Mouse (Mus musculus): ENCODE data around the gene Tm9sf4. TPM values are rescaled to one million over a fixed set of nuclear protein-coding genes. Genes with fewer than 3 reads are reported as not detected.

The Tm9sf4 gene
- polyA plus RNA-seq, 1 experiment: 42.5 TPM

DNA sequence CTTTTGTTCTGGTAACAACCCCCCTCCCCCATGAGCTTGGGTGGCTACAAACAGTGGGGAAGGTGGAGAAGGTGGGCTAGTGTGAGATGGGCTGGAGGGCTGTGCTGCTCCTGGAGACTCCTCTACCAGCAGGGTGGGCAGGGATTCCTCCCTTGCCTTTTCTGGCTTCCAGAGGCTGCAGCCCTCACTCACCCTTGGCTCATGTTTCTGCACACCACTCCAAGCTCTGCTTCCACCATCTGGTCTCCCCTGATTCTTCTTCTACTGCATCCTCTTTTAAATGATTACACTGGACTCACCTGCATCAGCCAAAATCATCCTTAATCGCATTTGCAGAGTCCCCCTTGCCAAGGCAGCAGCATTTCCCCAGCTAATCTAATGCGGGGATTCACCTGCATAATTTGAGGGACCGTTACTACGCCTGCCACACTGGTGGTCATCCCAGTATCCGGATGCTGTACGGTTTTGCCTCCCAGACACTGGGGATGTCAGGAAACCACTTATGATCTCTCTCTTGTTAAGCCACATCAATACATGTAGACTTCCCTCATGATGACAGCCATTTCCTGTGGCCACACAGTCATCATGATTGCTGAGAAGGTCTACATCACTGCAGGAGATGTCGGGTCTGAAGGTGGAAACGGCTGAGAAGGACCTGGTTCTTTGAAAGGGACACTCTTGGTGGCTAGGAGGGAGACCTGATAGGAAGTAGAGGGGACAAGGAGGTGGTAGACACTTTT is 9.0 kb upstream of the Tm9sf4 start:
- H3K27ac ChIP-seq (ENCODE audit: control insufficient read depth, insufficient read depth, low read length): no peak overlapping the region
- no peak for TF ChIP-seq CTCF (IDR thresholded peaks at IDR 0.05; ENCODE audit: borderline replicate concordance, control insufficient read depth, extremely low read depth, insufficient read depth, low read length, poor library complexity)
- no peak for TF ChIP-seq POLR2A (IDR thresholded peaks at IDR 0.05; ENCODE audit: control insufficient read depth, extremely low read depth, insufficient read depth, low read length, poor library complexity)
- no peak for DNase-seq
- WGBS: 8% methylated on average over 8 of the region's 8 CpGs
- H3K36me3 ChIP-seq (ENCODE audit: control insufficient read depth, insufficient read depth, low read length): no peaks in the 10 kb centered on the region
- H3K4me1 ChIP-seq (replicated peaks; ENCODE audit: control insufficient read depth, insufficient read depth, low read length): 0 out of 2 replicates have a peak, but pooled peaks cover 3% of the 10 kb centered on the region
- no peaks in the 10 kb centered on the region for H3K27me3 ChIP-seq (ENCODE audit: control insufficient read depth, insufficient read depth, low read length)
- H3K4me3 ChIP-seq (ENCODE audit: control insufficient read depth, insufficient read depth, low read length): no peak overlapping the region

DNA sequence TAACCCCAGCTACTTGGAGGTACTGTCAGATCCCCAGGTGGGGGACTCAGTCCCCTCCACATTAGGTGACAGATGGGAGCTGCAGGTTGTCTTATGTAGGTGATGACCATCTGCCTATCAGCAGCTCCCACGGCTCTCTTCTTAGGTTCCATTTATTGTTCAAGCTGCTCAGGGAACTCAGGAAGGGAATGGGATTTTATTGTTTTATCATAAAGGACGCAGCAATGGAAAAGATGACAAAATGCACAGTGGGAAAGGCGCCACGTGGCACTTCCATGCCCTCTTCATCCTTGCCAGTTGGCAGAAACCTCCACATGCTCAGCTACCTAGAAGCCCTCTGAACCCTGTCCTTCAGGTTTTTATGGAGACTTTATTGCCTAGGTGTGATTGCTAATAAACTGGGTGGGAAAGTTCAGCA is 8.1 kb upstream of the Tm9sf4 start:
- 97% methylated on average over 4 of the region's 4 CpGs for WGBS
- Histone ChIP-seq H3K4me3 (ENCODE audit: control insufficient read depth, insufficient read depth, low read length) (no peak overlapping the region), H3K27me3 (ENCODE audit: control insufficient read depth, insufficient read depth, low read length) (no peaks in the 10 kb centered on the region), H3K27ac (ENCODE audit: control insufficient read depth, insufficient read depth, low read length) (no peak overlapping the region), H3K4me1 (replicated peaks; ENCODE audit: control insufficient read depth, insufficient read depth, low read length) (0 out of 2 replicates have a peak, but pooled peaks cover 3% of the 10 kb centered on the region), H3K36me3 (ENCODE audit: control insufficient read depth, insufficient read depth, low read length) (no peaks in the 10 kb centered on the region)
- no peak for DNase-seq
- TF ChIP-seq CTCF (IDR thresholded peaks at IDR 0.05; ENCODE audit: borderline replicate concordance, control insufficient read depth, extremely low read depth, insufficient read depth, low read length, poor library complexity) (no peak), POLR2A (IDR thresholded peaks at IDR 0.05; ENCODE audit: control insufficient read depth, extremely low read depth, insufficient read depth, low read length, poor library complexity) (no peak)

DNA sequence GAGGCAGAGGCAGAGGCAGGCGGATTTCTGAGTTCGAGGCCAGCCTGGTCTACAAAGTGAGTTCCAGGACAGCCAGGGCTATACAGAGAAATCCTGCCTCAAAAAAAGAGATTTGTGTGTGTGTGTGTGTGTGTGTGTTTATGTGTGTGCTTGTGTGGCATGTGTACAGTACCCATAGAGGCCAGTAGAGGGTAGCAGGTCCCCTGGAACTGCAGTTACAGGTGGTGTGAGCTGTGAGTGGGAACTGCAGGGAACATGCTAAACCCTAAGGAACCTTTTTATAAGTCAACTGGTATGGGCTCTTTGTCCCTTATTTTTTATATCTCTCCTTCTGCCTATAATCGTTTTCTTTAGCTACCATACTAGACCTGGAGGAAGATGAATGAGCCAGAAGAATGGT is 3.8 kb upstream of the Tm9sf4 start:
- no peak for TF ChIP-seq POLR2A (IDR thresholded peaks at IDR 0.05; ENCODE audit: control insufficient read depth, extremely low read depth, insufficient read depth, low read length, poor library complexity)
- TF ChIP-seq CTCF (IDR thresholded peaks at IDR 0.05; ENCODE audit: borderline replicate concordance, control insufficient read depth, extremely low read depth, insufficient read depth, low read length, poor library complexity): no peak
- H3K27ac ChIP-seq (ENCODE audit: control insufficient read depth, insufficient read depth, low read length): no peak overlapping the region
- WGBS: 93% methylated on average over 3 of the region's 3 CpGs
- no peaks in the 10 kb centered on the region for H3K27me3 ChIP-seq (ENCODE audit: control insufficient read depth, insufficient read depth, low read length)
- H3K36me3 ChIP-seq (ENCODE audit: control insufficient read depth, insufficient read depth, low read length): no peaks in the 10 kb centered on the region
- peaks cover 6% of the 10 kb centered on the region for H3K4me1 ChIP-seq (replicated peaks; ENCODE audit: control insufficient read depth, insufficient read depth, low read length)
- H3K4me3 ChIP-seq (ENCODE audit: control insufficient read depth, insufficient read depth, low read length): no peak overlapping the region
- peak; percentile 31 for DNase-seq

DNA sequence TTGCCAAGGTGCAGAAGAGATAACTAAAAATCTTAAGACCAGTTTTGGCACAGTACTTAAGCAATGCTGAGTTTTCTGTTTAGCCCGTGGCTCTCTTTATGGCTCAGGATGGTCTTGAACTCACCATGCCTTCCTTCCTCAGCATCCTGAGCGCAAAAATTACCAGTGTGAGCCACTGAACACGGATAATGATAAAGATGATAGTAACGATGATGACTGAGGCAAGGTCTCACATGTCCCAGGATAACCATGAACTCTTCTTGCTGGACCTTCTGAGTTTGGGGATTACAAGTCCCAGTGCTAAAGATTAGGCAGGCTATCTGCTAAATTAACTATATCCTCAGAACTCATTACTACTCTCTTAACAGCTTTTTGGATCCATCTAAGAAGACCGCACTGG is 970 bp upstream of the Tm9sf4 start:
- WGBS: 86% methylated on average over 5 of the region's 5 CpGs
- Histone ChIP-seq H3K36me3 (ENCODE audit: control insufficient read depth, insufficient read depth, low read length) (no peaks in the 10 kb centered on the region), H3K27me3 (ENCODE audit: control insufficient read depth, insufficient read depth, low read length) (no peaks in the 10 kb centered on the region), H3K4me1 (replicated peaks; ENCODE audit: control insufficient read depth, insufficient read depth, low read length) (peaks cover 5% of the 10 kb centered on the region), H3K4me3 (ENCODE audit: control insufficient read depth, insufficient read depth, low read length) (no peak overlapping the region), H3K27ac (ENCODE audit: control insufficient read depth, insufficient read depth, low read length) (no peak overlapping the region)
- TF ChIP-seq POLR2A (IDR thresholded peaks at IDR 0.05; ENCODE audit: control insufficient read depth, extremely low read depth, insufficient read depth, low read length, poor library complexity) (no peak), CTCF (IDR thresholded peaks at IDR 0.05; ENCODE audit: borderline replicate concordance, control insufficient read depth, extremely low read depth, insufficient read depth, low read length, poor library complexity) (no peak)
- DNase-seq: no peak

DNA sequence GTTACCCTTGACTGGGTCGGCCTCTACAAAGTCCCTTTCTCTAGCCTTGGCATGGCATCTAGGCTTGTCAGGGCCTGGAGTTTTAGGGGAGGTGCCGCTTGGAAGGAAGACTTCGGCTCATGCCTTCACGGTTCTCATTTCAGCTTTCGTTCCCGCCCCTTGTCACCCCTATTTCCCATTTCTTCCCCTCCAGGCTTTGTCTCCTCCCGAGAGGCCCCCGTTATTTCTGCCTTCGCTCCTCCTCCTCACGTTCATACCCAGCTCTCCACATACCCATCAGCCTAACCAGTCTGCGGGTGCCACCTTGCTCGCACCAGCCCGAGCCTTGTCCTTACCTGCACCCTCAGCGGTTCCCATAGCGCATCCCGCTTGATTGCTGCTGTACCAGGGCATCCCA is 579 bp downstream of the Tm9sf4 start:
- Histone ChIP-seq H3K27ac (ENCODE audit: control insufficient read depth, insufficient read depth, low read length) (no peak overlapping the region), H3K4me1 (replicated peaks; ENCODE audit: control insufficient read depth, insufficient read depth, low read length) (peaks cover 5% of the 10 kb centered on the region), H3K27me3 (ENCODE audit: control insufficient read depth, insufficient read depth, low read length) (no peaks in the 10 kb centered on the region), H3K4me3 (ENCODE audit: control insufficient read depth, insufficient read depth, low read length) (peak overlapping the region; percentile 65), H3K36me3 (ENCODE audit: control insufficient read depth, insufficient read depth, low read length) (no peaks in the 10 kb centered on the region)
- TF ChIP-seq POLR2A (IDR thresholded peaks at IDR 0.05; ENCODE audit: control insufficient read depth, extremely low read depth, insufficient read depth, low read length, poor library complexity) (no peak; the same call in 1 of the 2 replicates), CTCF (IDR thresholded peaks at IDR 0.05; ENCODE audit: borderline replicate concordance, control insufficient read depth, extremely low read depth, insufficient read depth, low read length, poor library complexity) (no peak)
- under 1% methylated on average over 16 of the region's 16 CpGs for WGBS
- no peak for DNase-seq

GRCm38 (mm10) chr2:153167136-153167535 is 6.0 kb downstream of the Tm9sf4 start:
- no peaks in the 10 kb centered on the region for H3K27me3 ChIP-seq (ENCODE audit: control insufficient read depth, insufficient read depth, low read length)
- no peaks in the 10 kb centered on the region for H3K36me3 ChIP-seq (ENCODE audit: control insufficient read depth, insufficient read depth, low read length)
- H3K4me3 ChIP-seq (ENCODE audit: control insufficient read depth, insufficient read depth, low read length): no peak overlapping the region
- 97% methylated on average over 6 of the region's 6 CpGs for WGBS
- no peaks in the 10 kb centered on the region; the same call in 1 of the 2 replicates for H3K4me1 ChIP-seq (replicated peaks; ENCODE audit: control insufficient read depth, insufficient read depth, low read length)
- no peak overlapping the region for H3K27ac ChIP-seq (ENCODE audit: control insufficient read depth, insufficient read depth, low read length)
- TF ChIP-seq POLR2A (IDR thresholded peaks at IDR 0.05; ENCODE audit: control insufficient read depth, extremely low read depth, insufficient read depth, low read length, poor library complexity) (no peak), CTCF (IDR thresholded peaks at IDR 0.05; ENCODE audit: borderline replicate concordance, control insufficient read depth, extremely low read depth, insufficient read depth, low read length, poor library complexity) (no peak)
- no peak for DNase-seq

Measured in thymus, adult 2 months (tissue).